Mouse (Mus musculus) thymus, postnatal 25 days (tissue): ENCODE measurements around the gene Hyal1.
A peak's percentile ranks its signal among the peaks of the same experiment; 100 is the strongest.

Source experiments
- DNase-seq: peaks from one replicate; pipeline ENCODE4 v3.0.0; 2022

Hyal1 gene

DNA sequence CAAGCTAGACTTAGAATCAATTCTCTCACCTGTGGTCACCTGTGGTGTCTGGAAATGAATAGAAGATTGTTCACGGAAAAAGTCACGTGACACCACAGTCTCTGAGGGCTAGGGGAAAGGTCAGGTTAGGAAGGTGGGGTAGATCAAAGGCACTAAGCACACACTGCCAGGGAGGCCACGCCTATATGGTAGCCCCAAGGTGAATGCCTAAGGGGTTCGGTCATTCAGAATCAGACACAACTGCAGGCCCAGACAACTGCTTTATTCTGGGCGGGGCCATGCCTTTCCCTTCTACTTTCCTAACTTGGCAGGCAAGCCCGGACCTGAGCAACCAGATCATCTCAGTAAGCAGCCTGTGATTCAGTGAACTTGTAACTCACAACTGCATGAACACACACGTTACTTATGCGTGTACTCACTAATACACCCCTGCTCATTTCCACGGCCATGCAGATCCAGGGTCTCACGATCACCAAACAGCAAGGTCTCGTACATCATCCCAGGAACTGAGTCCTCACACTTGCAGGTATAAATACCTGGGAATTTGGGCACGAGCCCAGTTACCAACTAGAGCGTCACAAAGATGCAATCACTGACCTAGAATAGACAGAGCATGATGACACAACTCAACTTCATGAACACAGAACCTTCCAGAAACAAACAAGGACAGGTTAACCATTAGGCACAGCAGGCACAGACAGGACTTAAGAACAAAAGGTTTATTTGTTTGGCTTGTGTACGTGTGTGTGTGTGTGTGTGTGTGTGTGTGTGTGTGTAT is 959 bp upstream of the Hyal1 start:
- DNase-seq, result no peak

- no peak for DNase-seq
Observed at GRCm38 (mm10) chr9:107577871-107578270, 1.1 kb downstream of the Hyal1 start.

- DNase-seq, result no peak
Observed at GRCm38 (mm10) chr9:107578587-107578986, 1.9 kb downstream of the Hyal1 start, which contains the start of gene Naa80. TSS of gene Naa80 (plus strand) at chr9:107578887.

GRCm38 (mm10) chr9:107579023-107579900 is 2.5 kb downstream of the Hyal1 start:
- no peak for DNase-seq

DNA sequence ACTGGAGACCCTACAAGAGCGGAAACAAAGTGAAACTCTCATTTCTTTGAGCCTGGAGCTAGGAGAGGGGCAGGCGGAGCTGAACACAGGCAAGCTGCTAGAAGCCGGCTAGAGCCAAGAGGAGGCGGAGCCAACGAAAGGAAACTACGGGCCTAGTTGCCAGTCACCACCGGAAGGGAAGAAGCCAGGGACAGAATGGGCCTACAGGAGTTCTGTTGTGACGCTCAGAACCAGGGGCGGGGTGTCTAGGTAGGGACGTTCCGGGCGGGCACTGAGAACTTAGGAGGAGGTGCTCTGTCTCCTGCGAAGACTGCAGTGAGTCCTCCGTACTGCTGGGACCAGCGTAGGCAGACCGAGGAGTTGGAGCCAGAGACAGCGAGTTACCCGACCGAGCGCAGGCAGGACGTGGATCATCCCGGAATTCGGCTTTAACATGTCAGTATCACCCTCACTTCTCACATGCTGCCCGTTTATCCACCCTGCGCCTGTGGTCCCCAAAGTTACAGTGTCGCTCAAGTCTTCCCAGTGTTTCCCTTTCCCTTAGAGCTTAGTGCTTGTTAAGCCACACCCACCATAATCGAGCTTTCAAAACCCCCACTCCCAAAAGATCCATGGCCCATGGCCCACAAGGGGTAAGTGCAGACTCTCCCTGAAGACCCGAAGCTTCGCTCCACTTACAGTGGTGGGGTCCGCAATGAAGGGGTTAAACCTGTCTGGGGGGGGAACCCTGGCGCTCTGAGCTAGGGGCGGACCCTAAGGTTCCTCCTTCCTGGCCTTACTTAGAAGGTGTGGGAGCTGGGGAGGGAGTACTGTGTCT is 4.0 kb downstream of the Hyal1 start, which contains the start of gene Hyal3:
TSS of gene Hyal3 (plus strand) at position 318 of the 817 bp plus-strand sequence.
- peak; percentile 87 for DNase-seq

DNA sequence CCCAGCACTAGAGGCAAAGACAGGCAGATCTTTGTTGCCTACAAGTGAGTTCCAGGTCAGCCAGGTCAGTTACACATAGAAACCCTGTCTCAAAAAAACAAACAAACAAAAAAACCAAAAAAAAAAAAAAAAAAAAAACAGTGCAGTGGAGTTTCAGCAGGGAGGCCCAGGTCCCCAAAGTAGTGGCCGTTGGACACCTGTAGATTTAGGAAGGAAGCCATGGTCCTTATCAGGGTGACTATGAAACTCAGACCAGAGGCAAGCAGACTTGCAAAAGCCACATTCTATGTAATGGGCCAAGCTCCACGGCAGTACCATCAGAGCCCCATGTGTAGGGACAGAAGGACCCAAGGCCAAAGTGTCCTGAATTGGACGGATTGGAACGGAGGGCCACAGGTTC is 4.9 kb downstream of the Hyal1 start:
- no peak for DNase-seq

DNA sequence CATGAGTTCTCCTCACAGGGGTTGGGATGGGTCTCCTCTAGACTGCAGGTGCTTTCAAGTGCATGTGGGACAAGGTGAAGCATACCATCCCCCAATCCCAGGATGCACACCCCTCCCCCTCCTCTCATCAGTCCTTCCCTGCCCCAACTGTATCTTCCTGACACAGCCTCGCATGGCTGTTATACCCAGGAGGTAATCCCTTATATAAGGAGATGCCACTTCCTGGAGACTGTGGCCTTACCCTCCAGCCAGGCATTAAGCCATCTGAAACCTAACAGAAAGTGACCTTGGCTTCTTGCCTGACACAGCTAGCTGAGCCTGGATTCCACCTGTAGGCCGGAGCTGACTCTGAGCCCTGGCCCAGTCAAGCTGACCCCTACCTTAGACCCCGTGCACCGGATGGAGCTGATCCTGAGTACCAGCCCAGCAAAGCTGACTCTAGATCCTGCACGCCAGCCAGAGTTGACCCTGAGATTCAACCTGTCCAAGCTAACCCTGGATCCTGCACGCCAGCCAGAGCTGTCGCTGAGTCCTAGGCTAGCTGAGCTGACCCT is 5.9 kb downstream of the Hyal1 start:
- no peak for DNase-seq

DNA sequence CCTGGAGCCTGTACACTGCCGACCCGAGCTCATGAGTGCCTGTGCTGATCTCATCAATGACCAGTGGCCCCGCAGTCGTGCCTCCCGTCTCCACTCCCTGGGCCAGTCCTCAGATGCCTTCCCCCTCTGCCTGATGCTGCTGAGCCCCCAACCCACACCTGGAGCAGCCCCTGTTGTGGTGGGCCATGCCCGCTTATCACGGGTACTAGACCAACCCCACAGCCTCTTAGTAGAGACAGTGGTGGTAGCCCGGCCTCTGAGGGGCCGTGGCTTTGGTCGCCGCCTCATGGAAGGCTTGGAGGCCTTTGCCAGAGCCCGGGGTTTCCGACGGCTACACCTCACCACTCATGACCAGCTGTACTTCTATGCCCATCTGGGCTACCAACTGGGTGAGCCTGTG is 6.4 kb downstream of the Hyal1 start:
- DNase-seq, result no peak

DNA sequence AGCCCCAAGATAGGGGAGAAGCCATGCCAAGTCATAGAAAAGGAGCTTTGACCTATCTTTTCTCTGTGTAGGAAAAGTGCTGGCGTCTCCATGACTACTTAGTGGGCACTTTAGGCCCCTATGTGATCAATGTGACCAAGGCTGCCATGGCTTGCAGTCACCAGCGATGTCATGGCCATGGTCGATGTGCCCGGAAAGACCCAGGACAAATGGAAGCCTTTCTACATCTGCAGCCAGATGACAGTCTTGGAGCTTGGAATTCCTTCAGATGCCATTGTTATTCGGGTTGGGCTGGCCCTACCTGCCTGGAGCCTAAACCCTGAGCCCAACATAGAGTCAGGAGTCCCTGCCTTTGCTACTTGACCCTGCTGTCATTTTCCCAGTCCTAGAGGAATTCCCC is 9.8 kb downstream of the Hyal1 start:
- DNase-seq, result no peak

DNA sequence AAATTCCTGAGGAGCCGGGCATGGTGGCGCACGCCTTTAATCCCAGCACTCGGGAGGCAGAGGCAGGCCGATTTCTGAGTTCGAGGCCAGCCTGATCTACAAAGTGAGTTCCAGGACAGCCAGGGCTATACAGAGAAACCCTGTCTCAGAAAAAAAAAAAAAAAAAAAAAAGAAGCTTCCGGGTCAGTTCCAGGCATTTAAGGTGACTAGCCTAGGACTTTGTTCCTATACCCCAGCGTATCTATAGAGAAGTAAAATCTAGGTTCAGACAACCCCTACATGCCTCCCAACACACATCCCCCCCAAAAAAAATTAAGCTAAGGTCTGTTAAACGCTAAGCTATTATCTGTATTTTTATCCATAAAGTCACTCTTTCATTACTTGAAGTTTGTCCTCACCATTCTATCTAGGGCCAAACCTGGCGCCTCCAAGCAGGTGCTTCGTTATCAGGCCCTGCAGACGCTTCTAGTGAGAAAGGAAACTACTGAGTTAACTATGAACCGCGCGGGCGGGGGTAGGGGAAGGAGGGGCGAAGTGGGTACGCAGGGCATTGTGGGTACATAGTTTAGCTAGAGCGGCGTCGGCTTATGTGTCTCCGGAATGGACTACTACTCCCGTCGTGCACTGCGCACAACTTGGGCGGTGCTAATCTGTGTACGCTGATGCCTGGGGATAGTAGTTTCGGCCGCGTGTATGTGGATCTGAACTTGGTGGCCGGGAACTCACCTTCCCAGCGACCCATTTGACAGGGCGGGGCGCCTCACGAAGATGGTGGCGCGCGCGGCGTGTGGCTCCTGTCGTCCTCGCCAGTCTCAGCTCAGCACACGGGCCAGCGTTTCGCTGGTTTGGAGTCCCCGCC is 10.5 kb downstream of the Hyal1 start, which contains the start of gene Ifrd2:
TSS of gene Ifrd2 (plus strand) at position 669 of the 859 bp plus-strand sequence.
- DNase-seq, result peak; percentile 96

DNA sequence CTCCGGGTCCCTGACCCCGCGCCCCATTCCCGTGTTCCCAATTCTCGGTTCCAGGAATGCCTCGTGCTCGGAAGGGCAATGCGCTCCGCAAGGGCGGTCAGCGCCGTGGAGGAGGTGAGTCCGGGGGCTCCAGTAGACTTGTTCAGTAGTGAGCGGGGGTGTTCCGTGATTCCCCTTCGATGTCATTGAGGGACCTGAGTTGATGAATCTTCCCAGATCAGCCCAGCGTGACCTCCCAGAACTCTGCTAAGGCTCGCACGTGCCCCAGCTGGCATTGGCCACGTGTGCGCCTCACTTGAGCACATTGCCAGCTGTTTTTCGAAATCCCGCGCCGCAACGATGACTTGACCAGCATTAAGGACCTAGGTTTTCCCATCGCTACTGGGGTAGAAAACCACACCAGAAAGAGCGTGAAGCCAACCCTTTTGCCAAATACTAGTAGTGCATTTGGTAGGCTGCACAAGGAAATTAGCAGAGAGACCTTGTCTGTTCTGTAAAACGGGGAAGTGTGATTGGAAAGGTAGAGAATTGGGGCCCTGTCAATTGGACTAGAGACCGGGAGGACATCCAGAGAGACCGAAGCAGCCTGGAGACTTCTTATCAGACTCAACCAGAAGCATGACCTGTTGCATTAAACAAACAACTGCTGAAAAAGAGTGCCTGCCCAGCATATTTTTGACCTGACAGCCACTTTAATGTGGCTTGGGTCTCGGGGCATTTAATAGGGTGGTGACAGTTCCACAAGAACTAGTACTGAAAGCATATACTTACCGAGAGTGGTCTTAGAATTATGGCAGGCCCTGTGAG is 11.3 kb downstream of the Hyal1 start:
- no peak for DNase-seq

GRCm38 (mm10) chr9:107590058-107590772 is 13.5 kb downstream of the Hyal1 start:
- DNase-seq, result no peak

- no peak for DNase-seq
Observed at GRCm38 (mm10) chr9:107590773-107591060, 14.0 kb downstream of the Hyal1 start.

DNA sequence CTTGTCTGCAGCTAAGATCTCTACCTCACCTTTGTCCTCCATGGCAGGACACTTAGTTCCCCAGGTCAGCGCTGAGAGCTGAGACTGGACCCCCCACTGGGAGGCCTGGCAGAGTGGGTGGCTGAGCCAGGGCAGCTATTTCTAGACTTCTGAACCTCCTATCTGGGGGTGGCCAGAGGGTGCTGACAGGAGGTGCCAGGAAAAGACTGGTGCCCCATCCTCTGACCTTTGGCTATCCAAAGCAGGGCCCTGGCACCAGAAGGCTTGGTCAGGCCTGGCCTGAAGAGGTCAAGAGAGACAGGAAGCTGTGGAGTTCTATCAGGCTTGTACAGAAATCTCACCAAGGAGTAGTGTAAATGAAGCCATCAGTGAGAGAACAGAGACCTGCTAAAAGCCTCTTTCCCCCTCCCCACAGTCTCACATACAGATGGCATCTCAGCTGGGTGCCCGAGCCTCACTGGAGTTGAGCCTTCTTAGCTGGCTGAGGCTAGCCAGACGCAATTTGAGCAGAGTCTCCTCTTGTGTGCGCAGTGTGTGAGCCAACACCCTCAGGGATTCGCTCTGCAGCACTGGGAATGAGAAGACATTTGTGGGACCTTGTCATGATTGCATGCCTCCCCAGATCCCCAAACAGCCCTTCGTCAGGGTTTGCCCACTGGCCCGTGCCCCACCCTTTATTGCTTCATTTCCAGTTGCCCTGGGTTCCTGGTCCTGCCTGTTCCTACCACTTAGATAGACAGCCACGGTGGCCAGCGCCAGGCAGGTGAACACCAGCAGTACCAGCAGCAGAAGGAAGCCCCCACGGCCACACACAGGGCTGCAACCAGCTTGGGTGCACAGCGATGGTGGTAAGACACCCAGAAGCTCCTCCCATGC is 16.6 kb downstream of the Hyal1 start:
- DNase-seq, result no peak

GRCm38 (mm10) chr9:107594281-107595062 is 17.7 kb downstream of the Hyal1 start:
- no peak for DNase-seq

- no peak for DNase-seq
Observed at GRCm38 (mm10) chr9:107596619-107597569, 20.2 kb downstream of the Hyal1 start.

DNA sequence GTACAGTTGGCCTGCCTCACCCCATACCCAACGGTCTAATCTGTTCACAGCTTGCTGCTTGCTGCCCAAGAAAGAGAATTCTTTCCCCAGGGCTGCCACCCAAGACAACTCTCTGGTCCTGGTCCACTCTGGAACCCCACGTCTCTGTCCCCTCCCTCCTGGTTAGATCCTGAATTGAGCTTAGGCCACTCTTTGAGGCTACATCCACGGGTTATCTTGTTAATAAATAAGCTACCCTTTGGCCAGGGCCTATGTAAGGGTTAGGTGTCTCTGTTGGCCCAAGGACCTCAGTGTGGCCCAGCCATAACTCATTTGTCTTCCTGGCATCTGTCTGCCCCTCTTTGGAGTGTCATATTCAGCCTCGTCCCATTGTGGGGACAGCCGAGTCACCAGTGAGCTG is 21.7 kb downstream of the Hyal1 start:
- no peak for DNase-seq
